Mouse (Mus musculus) lung, embryonic 16.5 days (tissue): ENCODE results near the gene Camk2d. TPM values are rescaled to one million over a fixed set of nuclear protein-coding genes. Genes with fewer than 3 reads are reported as not detected.
A peak's percentile ranks its signal among the peaks of the same experiment; 100 is the strongest.

Experiments used
- ATAC-seq: fragments of 200-750 bp; cut with Nextera tagmentation; 2 replicates; pipeline ENCODE4 v1.8.0; 2017; ENCODE audit warnings: low read depth, mild to moderate bottlenecking, moderate library complexity
- H3K27ac ChIP-seq: fragments of 300-500 bp; sonication (generic); 2 replicates; pipeline ENCODE4 v1.5.1; 2014; ENCODE audit warnings: mild to moderate bottlenecking, control low read depth, low read length
- H3K27me3 ChIP-seq: fragments of 300-500 bp; sonication (generic); 2 replicates; pipeline ENCODE4 v1.6.1; 2014; ENCODE audit warnings: low read depth, low read length, mixed read lengths; ENCODE audit not compliant: control insufficient read depth, insufficient read depth
- H3K36me3 ChIP-seq: fragments of 300-500 bp; sonication (generic); 2 replicates; pipeline ENCODE4 v1.6.1; 2014; ENCODE audit warnings: low read length; ENCODE audit not compliant: control insufficient read depth, insufficient read depth
- H3K4me1 ChIP-seq: fragments of 300-500 bp; sonication (generic); replicated peaks from 2 replicates; pipeline ENCODE4 v1.6.1; 2014; ENCODE audit warnings: low read length, mixed read lengths; ENCODE audit not compliant: control insufficient read depth, insufficient read depth
- H3K4me2 ChIP-seq: fragments of 300-500 bp; sonication (generic); 2 replicates; pipeline ENCODE4 v1.6.1; 2014; ENCODE audit warnings: low read depth, low read length, control low read depth
- H3K4me3 ChIP-seq: fragments of 300-500 bp; sonication (generic); 2 replicates; pipeline ENCODE4 v1.5.1; 2014; ENCODE audit warnings: mild to moderate bottlenecking, low read length, control low read depth
- H3K9ac ChIP-seq: fragments of 300-500 bp; sonication (generic); 2 replicates; pipeline ENCODE4 v1.6.1; 2014; ENCODE audit warnings: low read length, control low read depth
- H3K9me3 ChIP-seq: fragments of 300-500 bp; sonication (generic); 2 replicates; pipeline ENCODE4 v1.6.1; 2016; ENCODE audit warnings: low read length; ENCODE audit not compliant: control insufficient read depth
- WGBS: fragments of 180-500 bp; shearing (Covaris S2); extraction: QIAGEN DNeasy Blood & Tissue Kit; methylation state at CpG from one replicate; pipeline ENCODE4 v1.1.7; 2014; 5-methylcytosine and 5-hydroxymethylcytosine counted together
- polyA plus RNA-seq: library from polyadenylated mRNA; unstranded; fragments of >200 nt; fragmentation: Nextera tagmentation; extraction: Ambion mirVana; gene quantifications from 2 replicates; pipeline ENCODE4 v1.2.1, GENCODE M21; 2015

Gene Camk2d
- polyA plus RNA-seq, 1 experiment from 2014 or later, result 34.3 TPM

DNA sequence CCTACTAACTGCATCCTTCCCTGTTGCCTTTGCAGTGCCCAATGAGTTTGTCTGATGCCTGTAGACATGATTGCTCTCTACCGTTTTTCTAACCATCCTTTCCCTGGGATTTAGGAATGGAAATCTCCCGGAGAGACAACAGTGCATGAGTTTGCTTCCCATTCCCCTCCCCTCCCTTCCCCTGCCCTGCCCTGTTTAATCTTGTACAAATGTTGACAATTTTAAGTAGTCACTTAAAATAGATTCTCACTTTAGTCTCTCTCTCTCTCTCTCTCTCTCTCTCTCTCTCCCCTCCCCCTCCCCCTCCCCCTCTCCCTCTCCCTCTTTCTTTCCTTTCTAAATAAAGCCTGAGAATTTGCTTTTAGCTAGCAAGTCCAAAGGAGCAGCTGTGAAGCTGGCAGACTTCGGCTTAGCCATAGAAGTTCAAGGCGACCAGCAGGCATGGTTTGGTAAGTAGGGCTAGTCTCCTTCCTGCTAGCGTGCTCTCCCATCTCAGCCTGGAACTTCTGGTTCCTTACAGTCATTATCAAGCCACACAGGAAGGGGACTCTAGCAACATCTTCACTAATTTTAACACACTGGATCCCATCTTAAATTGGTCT lies 184.0 kb downstream of the Camk2d start:
- no peaks in the 10 kb centered on the region for H3K27me3 ChIP-seq
- 0 out of 2 replicates have a peak, but pooled peaks cover 3% of the 10 kb centered on the region for H3K4me1 ChIP-seq
- H3K9me3 ChIP-seq, result no peaks in the 10 kb centered on the region
- WGBS, result 43% methylated on average over 5 of the region's 5 CpGs
- H3K27ac ChIP-seq, result no peak overlapping the region
- no peak overlapping the region for H3K4me2 ChIP-seq
- H3K36me3 ChIP-seq, result no peaks in the 10 kb centered on the region
- ATAC-seq, result peak; percentile 61; the same call in 1 of the 2 replicates
- no peak overlapping the region for H3K4me3 ChIP-seq
- no peak overlapping the region for H3K9ac ChIP-seq

DNA sequence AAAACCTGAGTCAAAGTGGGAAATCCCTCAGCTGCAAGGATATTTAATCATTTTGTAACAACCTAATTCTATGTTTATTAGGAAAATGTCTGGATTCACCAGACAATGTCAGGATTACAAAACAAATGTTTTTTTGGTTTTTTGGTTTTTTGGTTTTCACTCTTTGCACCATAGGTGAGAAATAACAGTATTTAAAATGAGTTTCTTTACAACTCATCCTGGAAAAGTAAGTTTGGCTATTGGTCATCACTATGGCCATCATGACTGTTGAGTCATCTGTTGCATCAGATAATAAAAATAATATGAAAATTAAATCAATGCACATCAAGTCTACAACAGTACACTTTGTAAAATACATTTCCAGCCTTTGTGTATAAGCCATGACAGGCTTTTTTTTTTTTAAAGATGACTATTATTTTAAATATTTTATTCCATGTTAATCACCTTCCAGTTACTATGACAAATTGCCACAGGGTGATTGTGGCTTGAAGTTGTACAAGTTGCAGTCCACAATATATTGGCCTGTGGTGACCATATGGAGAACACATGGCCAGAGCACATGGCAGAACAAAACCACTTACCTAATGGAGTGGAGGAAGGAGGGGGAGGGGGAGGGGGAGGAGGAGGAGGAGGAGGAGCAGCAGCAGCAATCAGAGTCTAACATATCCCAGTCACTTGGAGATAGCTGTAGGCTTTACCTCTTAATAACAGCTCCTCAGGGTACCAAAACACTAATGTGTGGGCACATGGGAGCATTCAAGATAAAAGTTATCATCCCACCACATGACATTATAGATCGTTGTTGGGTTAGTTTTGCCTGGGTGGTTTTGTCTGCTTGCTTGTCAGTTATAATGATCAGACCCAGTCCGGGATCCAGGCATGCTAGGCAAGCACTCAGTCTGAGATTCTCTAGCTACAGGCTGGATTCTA lies 197.2 kb downstream of the Camk2d start:
- no peak overlapping the region for H3K27ac ChIP-seq
- H3K9me3 ChIP-seq, result no peaks in the 10 kb centered on the region
- H3K9ac ChIP-seq, result no peak overlapping the region
- H3K36me3 ChIP-seq, result peaks cover 2% of the 10 kb centered on the region; the same call in 1 of the 2 replicates
- no peak overlapping the region for H3K4me2 ChIP-seq
- no peak overlapping the region for H3K4me3 ChIP-seq
- 81% methylated on average over 2 of the region's 2 CpGs for WGBS
- ATAC-seq, result no peak
- no peaks in the 10 kb centered on the region for H3K27me3 ChIP-seq
- no peaks in the 10 kb centered on the region for H3K4me1 ChIP-seq

DNA sequence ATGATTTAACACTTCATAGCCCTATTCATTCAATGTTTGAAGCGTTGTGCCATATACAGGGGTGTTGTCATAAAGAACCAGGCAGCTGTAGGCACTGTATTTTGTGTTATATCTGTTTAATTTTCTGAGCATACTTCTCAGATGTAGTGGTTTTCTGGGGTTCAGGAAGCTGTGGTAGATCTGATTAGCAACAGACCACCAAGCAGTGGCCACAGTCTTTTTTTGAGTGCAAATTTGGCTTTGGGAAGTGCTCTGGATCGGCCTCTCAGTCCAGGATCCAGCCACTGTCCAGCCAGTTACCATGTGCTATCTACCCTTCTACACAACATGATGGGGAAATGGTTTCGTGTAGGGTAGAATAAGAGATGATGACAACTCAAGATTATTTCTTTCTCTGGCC lies 199.8 kb downstream of the Camk2d start:
- no peak for ATAC-seq
- Histone ChIP-seq H3K4me2 (no peak overlapping the region), H3K9ac (no peak overlapping the region), H3K4me3 (no peak overlapping the region), H3K27ac (no peak overlapping the region), H3K36me3 (peaks cover 2% of the 10 kb centered on the region; the same call in 1 of the 2 replicates), H3K4me1 (no peaks in the 10 kb centered on the region), H3K9me3 (no peaks in the 10 kb centered on the region), H3K27me3 (no peaks in the 10 kb centered on the region)
- 89% methylated on average over 3 of the region's 3 CpGs for WGBS

DNA sequence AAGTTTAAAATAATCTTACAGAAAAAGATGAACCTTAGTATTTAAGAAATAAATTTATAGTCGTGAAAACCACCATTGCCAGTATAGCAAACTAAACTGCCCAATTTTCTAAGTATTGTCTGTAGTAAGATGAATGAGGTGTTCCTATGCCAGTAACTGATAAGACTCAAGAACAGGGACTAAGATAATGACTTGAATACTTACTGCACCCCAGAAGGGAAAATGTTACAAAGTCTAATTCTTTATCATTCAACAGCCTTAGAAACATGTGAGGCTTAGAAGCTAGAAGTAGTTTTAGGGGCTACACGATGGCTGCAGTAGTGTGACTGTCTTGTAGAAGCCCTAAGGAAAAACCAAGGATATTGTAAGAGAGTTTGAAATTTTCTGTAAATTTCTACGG lies 200.9 kb downstream of the Camk2d start:
- 79% methylated on average over 3 of the region's 3 CpGs for WGBS
- Histone ChIP-seq H3K4me3 (no peak overlapping the region), H3K36me3 (peaks cover 2% of the 10 kb centered on the region; the same call in 1 of the 2 replicates), H3K9ac (no peak overlapping the region), H3K27me3 (no peaks in the 10 kb centered on the region), H3K9me3 (no peaks in the 10 kb centered on the region), H3K4me2 (no peak overlapping the region), H3K4me1 (no peaks in the 10 kb centered on the region), H3K27ac (no peak overlapping the region)
- ATAC-seq, result no peak

DNA sequence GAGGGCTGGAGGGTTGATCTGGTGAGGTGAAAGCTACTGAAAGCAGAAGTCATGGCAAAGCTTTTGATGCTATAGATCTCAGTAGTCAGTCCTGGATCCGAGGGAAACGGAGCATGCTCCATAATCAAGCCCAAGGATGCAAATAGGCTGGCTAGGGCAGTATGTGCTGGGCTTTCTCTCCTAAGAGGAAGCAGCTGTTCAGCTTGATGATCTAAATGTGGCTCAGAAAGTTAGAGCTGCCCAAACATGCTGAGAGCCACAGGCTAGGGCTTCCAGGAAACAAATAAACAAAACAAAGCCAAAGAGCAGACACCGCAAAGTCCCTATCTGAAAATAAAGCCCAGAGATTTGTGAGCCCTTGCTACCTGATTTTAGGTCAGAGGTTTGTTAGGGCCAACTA lies 201.7 kb downstream of the Camk2d start:
- no peak overlapping the region for H3K4me3 ChIP-seq
- H3K9ac ChIP-seq, result no peak overlapping the region
- H3K4me2 ChIP-seq, result no peak overlapping the region
- no peaks in the 10 kb centered on the region for H3K27me3 ChIP-seq
- ATAC-seq, result no peak
- no peak overlapping the region for H3K27ac ChIP-seq
- no peaks in the 10 kb centered on the region for H3K9me3 ChIP-seq
- H3K4me1 ChIP-seq, result no peaks in the 10 kb centered on the region
- H3K36me3 ChIP-seq, result peaks cover 2% of the 10 kb centered on the region; the same call in 1 of the 2 replicates
- WGBS, result 82% methylated on average over 3 of the region's 3 CpGs

DNA sequence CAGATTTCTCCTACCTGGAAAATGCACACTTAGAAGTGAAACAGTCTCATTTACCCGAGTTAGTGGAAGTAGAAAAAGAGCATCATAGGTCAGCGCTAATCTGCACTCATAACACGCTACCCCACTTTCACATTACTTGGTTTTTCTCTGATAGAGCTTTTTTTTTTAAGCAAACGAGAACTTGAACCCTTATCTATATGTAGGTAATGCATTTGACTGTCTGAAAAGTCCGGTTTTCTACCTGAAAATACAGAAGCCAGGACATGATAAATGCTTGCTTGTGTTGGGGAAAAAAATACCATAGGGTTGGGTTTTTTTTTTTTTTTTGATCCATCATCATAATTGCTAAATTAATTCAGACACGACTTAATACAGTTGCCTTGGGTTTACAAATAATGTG lies 206.9 kb downstream of the Camk2d start:
- Histone ChIP-seq H3K9ac (no peak overlapping the region), H3K4me2 (no peak overlapping the region), H3K27ac (no peak overlapping the region), H3K9me3 (no peaks in the 10 kb centered on the region), H3K27me3 (no peaks in the 10 kb centered on the region), H3K4me1 (no peaks in the 10 kb centered on the region), H3K36me3 (peaks cover 2% of the 10 kb centered on the region; the same call in 1 of the 2 replicates), H3K4me3 (no peak overlapping the region)
- 86% methylated on average over 6 of the region's 6 CpGs for WGBS
- ATAC-seq, result no peak

DNA sequence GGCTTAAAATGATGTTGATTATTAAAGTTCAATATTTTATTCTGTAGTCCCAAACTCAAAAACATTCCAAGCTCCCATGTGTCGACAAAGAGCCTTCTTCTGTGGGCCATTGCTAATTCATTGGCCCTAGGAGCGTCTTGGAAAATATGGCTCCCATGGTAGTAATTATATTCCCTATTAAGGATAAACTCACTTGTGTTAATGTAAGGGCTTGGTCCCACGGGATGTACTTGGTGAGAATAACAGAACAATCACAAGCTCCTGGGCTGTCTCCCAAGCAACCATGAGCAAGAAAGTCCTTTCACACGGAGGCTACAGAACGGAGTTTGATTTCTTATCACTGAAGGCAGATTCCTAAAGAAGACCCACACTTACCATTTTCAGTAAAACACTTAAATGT lies 208.9 kb downstream of the Camk2d start:
- H3K9me3 ChIP-seq, result no peaks in the 10 kb centered on the region
- no peak overlapping the region for H3K4me2 ChIP-seq
- 79% methylated on average over 5 of the region's 5 CpGs for WGBS
- no peak overlapping the region for H3K9ac ChIP-seq
- no peak overlapping the region for H3K4me3 ChIP-seq
- no peak for ATAC-seq
- no peaks in the 10 kb centered on the region for H3K4me1 ChIP-seq
- no peaks in the 10 kb centered on the region; the same call in 1 of the 2 replicates for H3K36me3 ChIP-seq
- H3K27me3 ChIP-seq, result no peaks in the 10 kb centered on the region
- no peak overlapping the region for H3K27ac ChIP-seq

DNA sequence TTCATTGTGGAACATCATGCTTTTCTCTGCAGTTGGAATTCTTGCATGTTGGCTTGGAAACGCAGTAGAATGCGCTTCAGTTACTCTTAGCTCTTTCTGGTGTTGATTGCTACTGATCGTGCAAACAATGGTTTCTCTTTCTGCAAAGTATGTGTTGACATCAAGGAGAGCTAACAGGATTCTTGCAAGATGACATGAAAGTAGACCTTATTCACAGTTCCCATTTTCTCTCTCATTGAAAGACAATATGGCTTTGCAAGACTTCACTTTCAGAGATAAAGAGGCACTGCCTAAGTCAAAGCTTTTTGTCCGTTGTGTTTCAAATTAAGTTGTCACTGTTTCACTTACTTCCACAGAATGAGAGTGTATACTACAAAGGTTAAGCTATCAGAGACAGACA lies 210.0 kb downstream of the Camk2d start:
- Histone ChIP-seq H3K36me3 (no peaks in the 10 kb centered on the region; the same call in 1 of the 2 replicates), H3K9me3 (no peaks in the 10 kb centered on the region), H3K9ac (no peak overlapping the region), H3K4me1 (no peaks in the 10 kb centered on the region), H3K4me2 (no peak overlapping the region), H3K27ac (no peak overlapping the region), H3K4me3 (no peak overlapping the region), H3K27me3 (no peaks in the 10 kb centered on the region)
- WGBS, result 84% methylated on average over 4 of the region's 4 CpGs
- ATAC-seq, result no peak

DNA sequence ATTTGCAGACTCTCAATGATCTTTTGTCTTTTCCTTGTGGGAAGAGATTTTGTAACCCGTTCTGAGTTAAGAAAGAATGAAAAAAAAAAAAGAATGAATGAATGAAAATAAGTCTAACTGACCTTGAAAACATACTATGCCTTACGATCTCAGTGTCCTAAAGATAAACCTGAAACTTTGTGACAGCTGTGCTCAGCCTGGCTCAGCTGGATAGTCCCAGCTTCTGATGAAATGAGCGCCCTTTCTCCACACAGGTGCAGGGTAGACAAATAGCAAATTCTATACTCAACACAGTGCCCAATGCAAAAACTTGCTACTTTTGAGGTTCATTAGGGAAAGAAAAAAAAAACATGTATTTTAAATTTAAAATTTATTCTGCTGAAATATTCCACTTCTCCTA lies 213.8 kb downstream of the Camk2d start:
- Histone ChIP-seq H3K9me3 (no peaks in the 10 kb centered on the region), H3K36me3 (no peaks in the 10 kb centered on the region; the same call in 1 of the 2 replicates), H3K9ac (no peak overlapping the region), H3K4me2 (no peak overlapping the region), H3K4me1 (no peaks in the 10 kb centered on the region), H3K27me3 (no peaks in the 10 kb centered on the region), H3K27ac (no peak overlapping the region), H3K4me3 (no peak overlapping the region)
- WGBS, result 78% methylated on average over 3 of the region's 3 CpGs
- no peak for ATAC-seq
